Mouse (Mus musculus) midbrain, embryonic 10.5 days (tissue): ENCODE data around the gene Pcbp3. TPM values are rescaled to one million over a fixed set of nuclear protein-coding genes. Genes with fewer than 3 reads are reported as not detected.

Experiments
- DNase-seq: peaks from one replicate; pipeline ENCODE4 v3.0.0-alpha.2; 2017; ENCODE audit warnings: low spot score
- H3K27ac ChIP-seq: fragments of 300-500 bp; sonication (generic); replicated peaks from 2 replicates; pipeline ENCODE4 v1.5.1; 2016; ENCODE audit warnings: mild to moderate bottlenecking
- H3K27me3 ChIP-seq: fragments of 300-500 bp; sonication (generic); 2 replicates; pipeline ENCODE4 v1.6.1; 2016; ENCODE audit warnings: low read depth, mild to moderate bottlenecking; ENCODE audit not compliant: poor library complexity, severe bottlenecking
- H3K36me3 ChIP-seq: fragments of 300-500 bp; sonication (generic); 2 replicates; pipeline ENCODE4 v1.6.1; 2016; ENCODE audit warnings: mild to moderate bottlenecking, moderate library complexity
- H3K4me1 ChIP-seq: fragments of 300-500 bp; sonication (generic); 2 replicates; pipeline ENCODE4 v1.6.1; 2016
- H3K4me3 ChIP-seq: fragments of 300-500 bp; sonication (generic); 2 replicates; pipeline ENCODE4 v1.5.1; 2016; ENCODE audit warnings: mild to moderate bottlenecking, moderate library complexity
- H3K9me3 ChIP-seq: fragments of 300-500 bp; sonication (generic); replicated peaks from 2 replicates; pipeline ENCODE4 v1.6.1; 2016; ENCODE audit warnings: mild to moderate bottlenecking
- WGBS: fragments of 180-500 bp; shearing (Covaris S2); methylation state at CpG from one replicate; pipeline ENCODE4 v1.1.7; 2016; 5-methylcytosine and 5-hydroxymethylcytosine counted together
- polyA plus RNA-seq: library from polyadenylated mRNA; unstranded; fragments of >200 nt; fragmentation: Nextera tagmentation; extraction: Ambion mirVana; gene quantifications from 2 replicates; pipeline ENCODE4 v1.2.1, GENCODE M21; 2016

Gene Pcbp3
- polyA plus RNA-seq, 1 experiment from 2014 or later, result 83.1 TPM

DNA sequence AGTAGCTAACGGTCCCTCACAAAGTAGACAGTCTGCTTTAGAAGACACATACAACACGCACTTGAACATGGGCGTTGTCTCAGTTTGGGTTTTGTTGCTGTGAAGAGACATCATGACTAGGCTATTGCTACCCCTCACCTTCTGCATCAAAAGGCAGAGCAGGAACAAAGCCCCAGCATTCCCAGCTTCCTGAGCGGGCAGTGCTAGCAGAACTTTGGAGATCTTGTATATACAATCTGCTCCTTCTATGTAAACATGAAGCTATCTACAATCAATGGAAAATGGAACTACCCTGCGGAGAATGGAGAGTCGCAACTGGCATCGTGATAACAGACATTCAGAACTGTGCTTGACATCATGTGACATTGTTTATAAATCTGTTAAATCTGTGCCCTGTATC lies 9.3 kb upstream of the Pcbp3 start:
- DNase-seq, result no peak
- Histone ChIP-seq H3K27ac (no peak overlapping the region), H3K4me3 (no peak overlapping the region), H3K36me3 (no peaks in the 10 kb centered on the region), H3K9me3 (no peaks in the 10 kb centered on the region), H3K27me3 (no peaks in the 10 kb centered on the region), H3K4me1 (peaks cover 23% of the 10 kb centered on the region)
- WGBS, result 94% methylated on average over 7 of the region's 7 CpGs

DNA sequence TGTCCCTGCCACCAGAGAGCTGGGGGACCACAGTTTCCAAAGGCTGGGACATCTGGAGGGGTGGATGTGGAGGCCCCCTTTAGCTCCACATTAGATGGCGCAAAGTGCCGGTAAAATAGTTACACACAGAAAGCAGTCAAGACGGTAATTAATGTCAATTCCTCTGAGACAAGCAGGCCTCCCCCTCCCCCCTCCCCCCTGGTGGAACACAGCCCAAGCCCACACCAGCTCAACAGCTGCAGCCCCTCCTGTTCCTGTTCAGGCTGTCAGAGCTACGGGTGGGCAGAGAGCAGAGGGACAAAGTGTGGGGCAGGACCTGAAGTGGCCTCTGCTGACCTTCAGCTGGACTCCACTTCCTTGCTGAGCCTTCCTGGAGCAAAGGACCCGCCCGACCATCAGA lies 2.7 kb upstream of the Pcbp3 start:
- peak; percentile 36 for DNase-seq
- Histone ChIP-seq H3K27me3 (no peaks in the 10 kb centered on the region; the same call in 1 of the 2 replicates), H3K9me3 (no peaks in the 10 kb centered on the region), H3K4me3 (no peak overlapping the region), H3K4me1 (peaks cover 57% of the 10 kb centered on the region), H3K27ac (peak overlapping the region; percentile 67), H3K36me3 (no peaks in the 10 kb centered on the region)
- 29% methylated on average over 6 of the region's 6 CpGs for WGBS

DNA sequence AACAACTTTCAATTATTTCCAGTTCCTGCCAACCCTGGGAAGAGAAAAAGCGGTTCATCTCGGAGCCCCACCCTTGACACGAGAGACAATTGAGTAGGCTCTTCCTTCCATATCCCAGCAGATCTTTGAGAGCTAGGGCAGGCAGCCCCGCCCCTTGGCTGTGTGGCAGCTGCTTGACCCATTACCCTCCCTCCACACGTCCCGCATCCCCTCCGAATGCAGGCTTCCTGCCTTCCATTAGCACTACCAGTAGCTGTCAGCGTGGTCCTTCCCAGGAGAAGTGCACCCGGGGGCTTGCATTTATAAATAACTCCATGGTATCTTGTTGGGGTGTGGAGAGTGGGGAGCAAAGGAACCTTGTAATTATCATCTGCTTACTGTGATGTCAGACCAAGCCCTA lies 2.3 kb upstream of the Pcbp3 start:
- Histone ChIP-seq H3K9me3 (no peaks in the 10 kb centered on the region), H3K36me3 (no peaks in the 10 kb centered on the region), H3K4me3 (no peak overlapping the region), H3K4me1 (peaks cover 57% of the 10 kb centered on the region), H3K27ac (peak overlapping the region; percentile 67), H3K27me3 (no peaks in the 10 kb centered on the region; the same call in 1 of the 2 replicates)
- WGBS, result 45% methylated on average over 9 of the region's 9 CpGs
- peak; percentile 53 for DNase-seq

DNA sequence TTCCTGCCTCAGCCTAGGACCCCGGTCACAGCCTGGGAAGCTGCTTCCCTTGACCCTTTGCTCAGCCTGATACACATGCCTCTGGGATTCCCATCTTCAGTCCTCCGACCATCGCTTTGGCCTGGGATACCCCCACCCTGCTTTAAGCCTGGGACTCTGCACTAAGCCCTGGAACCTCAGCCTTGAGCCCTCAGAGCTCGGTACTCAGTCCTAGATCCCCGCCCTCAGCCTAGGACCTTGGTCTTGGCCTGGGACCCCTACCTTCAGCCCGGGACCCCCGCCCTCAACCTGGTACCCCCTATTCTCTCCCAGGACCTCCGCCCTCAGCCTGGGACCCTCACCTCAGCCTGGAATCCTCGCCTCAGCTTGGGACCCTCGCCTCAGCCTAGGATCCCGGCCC lies 531 bp downstream of the Pcbp3 start:
- Histone ChIP-seq H3K27ac (peak overlapping the region; percentile 86), H3K36me3 (no peaks in the 10 kb centered on the region), H3K27me3 (no peaks in the 10 kb centered on the region; the same call in 1 of the 2 replicates), H3K4me3 (peak overlapping the region; percentile 74), H3K4me1 (peaks cover 70% of the 10 kb centered on the region), H3K9me3 (no peaks in the 10 kb centered on the region)
- WGBS, result 8% methylated on average over 11 of the region's 11 CpGs
- DNase-seq, result no peak

DNA sequence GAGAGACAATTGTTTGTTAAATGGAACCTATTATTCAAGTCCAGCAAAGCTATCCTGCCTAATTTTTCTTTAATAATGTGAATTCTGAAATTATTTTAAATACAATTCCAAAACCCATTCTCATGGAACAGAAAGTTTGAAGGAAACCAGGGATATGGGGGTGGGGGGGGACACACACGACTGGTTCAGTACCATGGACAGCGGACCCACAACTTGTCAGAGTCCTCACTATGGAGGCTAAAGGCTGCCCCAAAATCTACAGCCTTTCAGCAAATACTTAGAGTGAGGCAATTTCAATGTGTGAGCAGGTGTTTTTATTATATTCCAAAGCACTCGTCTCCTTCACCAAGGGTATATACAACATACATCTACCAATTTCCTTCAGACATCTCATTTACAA lies 3.5 kb downstream of the Pcbp3 start:
- Histone ChIP-seq H3K36me3 (no peaks in the 10 kb centered on the region), H3K4me1 (peaks cover 53% of the 10 kb centered on the region), H3K9me3 (no peaks in the 10 kb centered on the region), H3K4me3 (no peak overlapping the region), H3K27me3 (no peaks in the 10 kb centered on the region), H3K27ac (no peak overlapping the region)
- WGBS, result 55% methylated on average over 3 of the region's 3 CpGs
- no peak for DNase-seq

DNA sequence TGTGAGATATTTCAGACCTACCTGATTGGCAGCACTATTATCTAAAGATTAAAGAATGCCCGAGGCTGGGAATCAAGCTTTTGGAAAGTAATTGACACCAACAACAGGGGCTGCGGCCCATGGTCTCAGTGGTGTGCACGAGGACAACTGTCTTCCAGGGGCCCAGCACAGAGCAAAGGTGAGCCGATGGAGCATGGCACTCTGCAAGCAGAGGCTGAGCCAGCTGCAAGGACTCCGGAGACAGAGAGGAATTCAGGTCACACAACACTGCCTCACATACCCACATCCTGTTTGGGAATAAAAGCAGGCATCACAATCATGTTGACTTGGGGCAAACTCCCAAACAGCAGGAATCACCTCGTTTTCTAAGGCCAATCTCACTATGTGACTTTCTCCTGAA lies 5.5 kb downstream of the Pcbp3 start:
- 19% methylated on average over 6 of the region's 6 CpGs for WGBS
- no peaks in the 10 kb centered on the region for H3K27me3 ChIP-seq

DNA sequence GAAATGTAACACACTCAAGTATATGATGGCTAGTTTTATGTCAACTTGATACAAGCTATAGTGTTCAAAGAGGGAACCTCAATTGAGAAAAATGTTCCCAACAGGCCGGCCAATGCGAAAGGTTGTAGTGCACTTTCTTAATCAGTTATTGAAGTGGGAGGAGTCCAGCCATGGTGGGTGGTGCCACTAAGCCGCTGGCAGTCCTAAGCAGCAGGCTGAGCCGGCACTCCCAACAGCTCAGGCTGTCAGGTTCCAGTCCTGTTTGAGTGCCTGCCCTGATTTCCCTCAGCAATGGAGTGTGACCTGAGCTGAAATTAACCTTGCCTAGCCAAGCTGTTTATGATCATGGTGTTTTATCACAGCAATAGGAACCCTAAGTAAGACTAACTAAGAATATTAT lies 20.6 kb downstream of the Pcbp3 start:
- Histone ChIP-seq H3K36me3 (no peaks in the 10 kb centered on the region), H3K27me3 (no peaks in the 10 kb centered on the region), H3K4me1 (no peaks in the 10 kb centered on the region), H3K4me3 (no peak overlapping the region), H3K9me3 (no peaks in the 10 kb centered on the region), H3K27ac (no peak overlapping the region)
- 62% methylated on average over 4 of the region's 4 CpGs for WGBS
- DNase-seq, result no peak

More for the DNA sequence above, 5.5 kb downstream of the Pcbp3 start:
- no peak overlapping the region; the same call in 1 of the 2 replicates for H3K27ac ChIP-seq
- H3K4me1 ChIP-seq, result peaks cover 40% of the 10 kb centered on the region
- DNase-seq, result peak; percentile 33
- H3K9me3 ChIP-seq, result no peaks in the 10 kb centered on the region
- H3K4me3 ChIP-seq, result no peak overlapping the region; the same call in 1 of the 2 replicates
- H3K36me3 ChIP-seq, result no peaks in the 10 kb centered on the region

DNA sequence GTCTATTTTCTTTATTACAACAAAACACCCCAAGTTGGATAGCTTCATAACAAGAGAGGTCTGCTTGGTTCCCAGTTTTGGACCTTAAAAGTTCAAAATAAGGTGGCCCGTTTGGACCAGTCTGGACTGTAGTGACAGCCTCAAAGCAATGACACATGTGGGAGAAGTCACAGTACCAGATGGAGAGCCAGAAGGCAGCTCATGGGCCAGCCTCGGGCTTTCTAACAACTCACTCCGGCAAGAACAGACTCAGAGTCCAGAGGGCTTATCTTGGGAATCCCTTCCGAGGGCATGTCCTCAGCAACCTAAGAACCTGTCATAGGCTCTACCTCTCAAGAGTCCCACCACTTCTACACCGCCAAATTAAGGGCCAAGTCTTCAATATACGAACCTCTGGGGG lies 24.9 kb downstream of the Pcbp3 start:
- no peaks in the 10 kb centered on the region for H3K9me3 ChIP-seq
- 92% methylated on average over 6 of the region's 6 CpGs for WGBS
- no peaks in the 10 kb centered on the region for H3K4me1 ChIP-seq

DNA sequence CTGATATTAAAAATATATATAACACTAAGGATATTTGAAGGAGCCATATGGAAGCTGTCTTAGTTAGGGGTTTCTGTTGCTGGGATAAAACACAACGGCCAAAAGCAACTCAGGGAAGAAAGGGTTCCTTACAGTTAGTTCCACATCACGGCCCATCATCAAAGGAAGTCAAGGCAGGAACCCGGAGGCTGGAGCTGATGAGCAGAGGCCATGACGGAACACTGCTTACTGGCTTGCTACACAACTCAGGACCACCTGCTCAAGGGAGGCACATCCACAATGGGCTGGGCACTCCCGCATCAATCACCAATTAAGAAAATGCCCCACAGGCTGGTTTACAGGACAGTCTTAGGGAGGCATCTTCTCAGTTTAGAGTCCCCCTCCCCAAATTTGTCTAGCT lies 26.9 kb downstream of the Pcbp3 start:
- Histone ChIP-seq H3K36me3 (no peaks in the 10 kb centered on the region), H3K27ac (no peak overlapping the region), H3K27me3 (no peaks in the 10 kb centered on the region), H3K9me3 (no peaks in the 10 kb centered on the region), H3K4me3 (no peak overlapping the region), H3K4me1 (no peaks in the 10 kb centered on the region)
- DNase-seq, result no peak
- WGBS, result 77% methylated on average over 5 of the region's 5 CpGs

More for the DNA sequence above, 24.9 kb downstream of the Pcbp3 start:
- no peak overlapping the region for H3K27ac ChIP-seq
- H3K27me3 ChIP-seq, result no peaks in the 10 kb centered on the region
- H3K4me3 ChIP-seq, result no peak overlapping the region
- H3K36me3 ChIP-seq, result no peaks in the 10 kb centered on the region
- no peak for DNase-seq

DNA sequence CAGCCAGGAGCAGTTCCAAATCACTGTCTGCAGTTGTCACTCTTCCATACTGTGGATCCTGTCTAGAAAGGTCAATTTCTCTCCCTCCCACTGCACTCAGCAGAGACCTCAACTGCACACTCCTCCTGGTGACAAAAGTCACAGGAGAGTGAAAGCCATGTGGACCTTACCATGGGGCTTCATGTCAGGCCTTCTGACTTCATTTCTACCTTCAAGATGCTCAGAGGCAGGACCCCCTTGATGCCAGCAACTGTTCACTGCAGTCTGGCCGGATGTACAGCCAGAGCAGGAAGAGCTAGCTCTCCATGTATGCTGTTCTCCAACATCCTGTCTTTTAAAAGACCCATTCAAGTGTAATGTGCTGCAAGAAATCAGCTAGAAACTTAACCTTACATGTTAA lies 29.9 kb downstream of the Pcbp3 start:
- H3K27me3 ChIP-seq, result no peaks in the 10 kb centered on the region
- no peak for DNase-seq
- 0 out of 2 replicates have a peak, but pooled peaks cover 2% of the 10 kb centered on the region for H3K36me3 ChIP-seq
- H3K4me1 ChIP-seq, result no peaks in the 10 kb centered on the region
- WGBS, result 80% methylated on average over 1 of the region's 1 CpGs
- no peak overlapping the region for H3K4me3 ChIP-seq
- H3K27ac ChIP-seq, result no peak overlapping the region
- H3K9me3 ChIP-seq, result peaks cover 3% of the 10 kb centered on the region; the same call in 1 of the 2 replicates

DNA sequence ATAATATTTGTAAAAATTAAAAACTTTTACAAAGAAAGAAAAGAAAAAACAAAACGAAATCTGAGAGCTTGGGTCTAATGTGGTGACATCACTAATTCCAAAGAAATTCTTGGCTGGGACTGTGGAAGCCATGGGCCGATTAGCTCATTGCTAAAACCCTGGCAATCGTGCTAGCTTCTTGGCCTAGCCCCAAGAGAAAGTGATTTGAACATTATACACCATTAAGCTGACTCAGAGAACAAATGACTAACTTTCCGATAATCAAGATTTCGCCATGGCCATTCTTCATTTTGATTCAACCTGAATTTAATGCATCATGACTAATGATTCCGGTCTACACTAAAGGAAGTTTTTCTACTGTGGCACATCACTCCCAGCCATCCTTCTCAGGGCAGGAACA lies 30.6 kb downstream of the Pcbp3 start:
- Histone ChIP-seq H3K4me3 (no peak overlapping the region), H3K9me3 (peaks cover 3% of the 10 kb centered on the region; the same call in 1 of the 2 replicates), H3K4me1 (no peaks in the 10 kb centered on the region), H3K27me3 (no peaks in the 10 kb centered on the region), H3K36me3 (0 out of 2 replicates have a peak, but pooled peaks cover 2% of the 10 kb centered on the region), H3K27ac (no peak overlapping the region)
- DNase-seq, result no peak
- WGBS, result 89% methylated on average over 6 of the region's 6 CpGs

DNA sequence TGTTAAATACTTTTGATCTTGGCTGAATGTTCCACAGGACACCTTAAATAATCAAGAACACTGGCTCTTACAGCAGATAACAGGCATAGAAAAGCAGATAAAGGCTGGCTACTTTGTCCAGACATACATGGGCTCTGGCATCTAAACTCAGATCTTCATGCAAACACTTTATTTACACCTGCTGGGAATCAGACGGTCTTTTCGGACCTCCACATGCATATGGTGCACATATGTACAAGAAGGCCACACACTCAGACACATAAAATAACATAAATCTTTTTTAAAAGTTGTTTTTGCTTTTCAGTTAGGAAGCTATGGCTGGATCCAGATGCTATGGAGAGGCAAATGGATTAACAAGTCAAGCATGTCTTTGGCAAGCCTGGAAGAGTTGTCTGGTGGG lies 37.2 kb downstream of the Pcbp3 start:
- Histone ChIP-seq H3K36me3 (peaks cover 9% of the 10 kb centered on the region), H3K9me3 (peaks cover 4% of the 10 kb centered on the region; the same call in 1 of the 2 replicates), H3K27ac (no peak overlapping the region), H3K4me3 (no peak overlapping the region), H3K27me3 (no peaks in the 10 kb centered on the region), H3K4me1 (no peaks in the 10 kb centered on the region)
- no peak for DNase-seq
- WGBS, result 94% methylated on average over 2 of the region's 2 CpGs

DNA sequence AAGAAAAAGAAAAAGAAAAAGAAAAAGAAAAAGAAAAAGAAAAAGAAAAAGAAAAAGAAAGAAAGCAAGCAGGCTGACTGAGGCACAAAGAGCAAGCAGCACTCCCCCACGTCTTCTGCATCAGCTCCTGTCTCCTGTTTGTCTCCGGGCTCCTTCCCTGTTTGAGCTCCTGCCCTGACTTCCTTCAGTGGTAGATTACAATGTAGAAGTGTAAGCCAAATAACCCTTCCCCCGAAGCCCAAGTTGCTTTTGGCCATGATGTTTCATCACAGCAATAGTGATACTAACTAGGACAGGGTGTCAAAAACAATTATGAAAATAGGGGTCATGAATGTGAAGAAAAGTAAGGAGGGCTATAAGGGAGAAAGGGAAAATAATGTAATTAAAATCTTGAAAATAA lies 43.6 kb downstream of the Pcbp3 start:
- no peak overlapping the region for H3K4me3 ChIP-seq
- peaks cover 11% of the 10 kb centered on the region; the same call in 1 of the 2 replicates for H3K9me3 ChIP-seq
- no peaks in the 10 kb centered on the region for H3K27me3 ChIP-seq
- DNase-seq, result no peak
- no peak overlapping the region for H3K27ac ChIP-seq
- no peaks in the 10 kb centered on the region for H3K4me1 ChIP-seq
- WGBS, result 85% methylated on average over 3 of the region's 3 CpGs
- peaks cover 18% of the 10 kb centered on the region for H3K36me3 ChIP-seq

DNA sequence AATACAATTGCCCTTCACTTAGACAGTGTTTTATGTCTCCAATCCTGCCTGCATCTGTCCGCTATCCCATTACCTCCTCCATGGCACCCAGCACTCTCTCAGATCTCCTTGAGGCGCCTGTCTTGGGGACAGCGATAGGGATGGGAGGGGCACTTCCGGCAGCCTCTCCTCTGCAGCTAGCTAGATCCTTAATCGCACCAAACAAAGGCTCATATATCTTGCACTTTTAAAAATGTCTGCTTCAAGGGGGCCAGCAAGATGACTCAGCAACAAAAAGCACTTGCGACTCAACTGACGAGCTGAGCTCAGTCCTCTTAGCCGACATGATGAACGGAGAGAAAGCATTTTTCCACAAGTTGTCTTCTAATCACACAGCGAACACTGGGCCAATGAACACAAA lies 55.3 kb downstream of the Pcbp3 start:
- no peak overlapping the region for H3K27ac ChIP-seq
- no peaks in the 10 kb centered on the region for H3K27me3 ChIP-seq
- H3K36me3 ChIP-seq, result no peaks in the 10 kb centered on the region
- WGBS, result 87% methylated on average over 10 of the region's 10 CpGs
- H3K4me1 ChIP-seq, result peaks cover 24% of the 10 kb centered on the region
- H3K4me3 ChIP-seq, result no peak overlapping the region
- no peaks in the 10 kb centered on the region for H3K9me3 ChIP-seq
- DNase-seq, result no peak
